Mouse (Mus musculus) CH12.LX (cell line): ENCODE data around the gene Olfr1238. TPM values are rescaled to one million over a fixed set of nuclear protein-coding genes. Genes with fewer than 3 reads are reported as not detected.

Source experiments
- DNase-seq: peaks from one replicate; pipeline ENCODE4 v3.0.0-alpha.2; 2013; ENCODE audit errors: extremely low read depth
- H3K27ac ChIP-seq: 2 replicates; pipeline ENCODE4 v1.5.1; 2012; ENCODE audit warnings: low read depth, mild to moderate bottlenecking, control low read depth, moderate library complexity; ENCODE audit not compliant: insufficient read depth
- H3K27me3 ChIP-seq: replicated peaks from 2 replicates; pipeline ENCODE3; 2012; ENCODE audit warnings: inconsistent platforms
- H3K36me3 ChIP-seq, 2 experiments: replicated peaks in 1 of 2; 2 replicates each; pipeline versions ENCODE3 to v1.6.1; 2012; ENCODE audit warnings: inconsistent platforms in 1 of 2, low read length in 1 of 2, mild to moderate bottlenecking in 1 of 2, mixed read lengths in 1 of 2, moderate library complexity in 1 of 2; ENCODE audit not compliant: control insufficient read depth in 1 of 2, insufficient read depth in 1 of 2
- H3K4me1 ChIP-seq, 2 experiments: 2 replicates each; pipeline ENCODE4 v1.6.1; 2012; ENCODE audit warnings: inconsistent platforms in 1 of 2, moderate library complexity in 1 of 2; ENCODE audit not compliant: insufficient read depth in 2 of 2, control insufficient read depth in 1 of 2
- H3K4me2 ChIP-seq: 2 replicates; pipeline ENCODE4 v1.6.1; 2012; ENCODE audit warnings: low read depth, mild to moderate bottlenecking, control low read depth; ENCODE audit not compliant: poor library complexity, insufficient read depth, severe bottlenecking
- H3K4me3 ChIP-seq, 3 experiments: fragments of 150-350 bp in 1 of 3; sonication (generic) in 1 of 3; replicated peaks in 1 of 3; 2 replicates each; pipeline versions ENCODE3 to v1.5.1; 2011 to 2012; ENCODE audit warnings: low read depth in 2 of 3, low read length in 2 of 3, mild to moderate bottlenecking in 2 of 3, moderate library complexity in 2 of 3, control low read depth in 1 of 3, improper control_type of control experiment in 1 of 3, inconsistent platforms in 1 of 3, mixed read lengths in 1 of 3; ENCODE audit not compliant: poor library complexity in 1 of 3
- H3K79me2 ChIP-seq: replicated peaks from 2 replicates; pipeline ENCODE4 v1.6.1; 2012; ENCODE audit warnings: mild to moderate bottlenecking, moderate library complexity; ENCODE audit not compliant: control insufficient read depth, poor library complexity, insufficient read depth, severe bottlenecking; ENCODE audit errors: extremely low read depth
- H3K9ac ChIP-seq: 2 replicates; pipeline ENCODE4 v1.6.1; 2012; ENCODE audit warnings: low read depth, mild to moderate bottlenecking, control low read depth, moderate library complexity; ENCODE audit not compliant: insufficient read depth
- H3K9me3 ChIP-seq: replicated peaks from 2 replicates; pipeline ENCODE3; 2012; ENCODE audit warnings: low read length, inconsistent platforms, mixed read lengths
- BHLHE40 ChIP-seq: IDR thresholded peaks from 2 replicates; pipeline ENCODE4 v1.6.1; 2011; ENCODE audit warnings: mild to moderate bottlenecking, low read depth, low read length, improper control_type of control experiment
- CTCF ChIP-seq, 2 experiments: IDR thresholded peaks in 1 of 2; conservative IDR thresholded peaks in 1 of 2; 2 replicates each; pipeline ENCODE4 v1.5.1; 2011 to 2012; ENCODE audit warnings: low read depth in 2 of 2, low read length in 2 of 2, improper control_type of control experiment in 1 of 2, inconsistent platforms in 1 of 2, mild to moderate bottlenecking in 1 of 2, moderate library complexity in 1 of 2
- E2F4 ChIP-seq: IDR thresholded peaks from 2 replicates; pipeline ENCODE4 v1.6.1; 2011; ENCODE audit warnings: low read depth, low read length, improper control_type of control experiment; ENCODE audit not compliant: insufficient replicate concordance
- ELF1 ChIP-seq: IDR thresholded peaks from 2 replicates; pipeline ENCODE4 v1.6.1; 2014; ENCODE audit warnings: low read depth, mild to moderate bottlenecking, inconsistent platforms, low read length, improper control_type of control experiment
- EP300 ChIP-seq: IDR thresholded peaks from 2 replicates; pipeline ENCODE4 v1.6.1; 2011; ENCODE audit warnings: low read length, improper control_type of control experiment
- ETS1 ChIP-seq: conservative IDR thresholded peaks from 2 replicates; pipeline ENCODE4 v1.6.1; 2012; ENCODE audit warnings: low read depth, mild to moderate bottlenecking, inconsistent platforms, low read length, improper control_type of control experiment, moderate library complexity
- HCFC1 ChIP-seq: IDR thresholded peaks from 2 replicates; pipeline ENCODE4 v1.6.1; 2012; ENCODE audit warnings: low read depth, mild to moderate bottlenecking, inconsistent platforms, low read length, improper control_type of control experiment
- IRF4 ChIP-seq: IDR thresholded peaks from 2 replicates; pipeline ENCODE4 v1.6.1; 2014; ENCODE audit warnings: low read depth, mild to moderate bottlenecking, inconsistent platforms, low read length, improper control_type of control experiment
- JUN ChIP-seq: IDR thresholded peaks from 2 replicates; pipeline ENCODE4 v1.6.1; 2011; ENCODE audit warnings: low read depth, mild to moderate bottlenecking, low read length, improper control_type of control experiment, moderate library complexity; ENCODE audit not compliant: insufficient read depth
- JUND ChIP-seq: conservative IDR thresholded peaks from 2 replicates; pipeline ENCODE4 v1.6.1; 2011; ENCODE audit warnings: low read depth, low read length, improper control_type of control experiment
- KAT2A ChIP-seq: IDR thresholded peaks from 2 replicates; pipeline ENCODE4 v1.6.1; 2012; ENCODE audit warnings: low read length, improper control_type of control experiment, inconsistent platforms; ENCODE audit not compliant: insufficient replicate concordance
- MAX ChIP-seq: IDR thresholded peaks from 2 replicates; pipeline ENCODE4 v1.6.1; 2011; ENCODE audit warnings: low read length, improper control_type of control experiment
- MAZ ChIP-seq: IDR thresholded peaks from 2 replicates; pipeline ENCODE4 v1.6.1; 2012; ENCODE audit warnings: low read depth, mild to moderate bottlenecking, inconsistent platforms, low read length, improper control_type of control experiment, moderate library complexity
- MEF2A ChIP-seq: IDR thresholded peaks from 2 replicates; pipeline ENCODE4 v1.6.1; 2014; ENCODE audit warnings: low read depth, mild to moderate bottlenecking, inconsistent platforms, low read length, improper control_type of control experiment, borderline replicate concordance
- POLR2A ChIP-seq: IDR thresholded peaks from 2 replicates; pipeline ENCODE4 v1.6.1; 2011; ENCODE audit warnings: low read depth, mild to moderate bottlenecking, improper control_type of control experiment, low read length
- SMC3 ChIP-seq: IDR thresholded peaks from 2 replicates; pipeline ENCODE4 v1.6.1; 2011; ENCODE audit warnings: low read depth, low read length, improper control_type of control experiment
- TBP ChIP-seq: conservative IDR thresholded peaks from 2 replicates; pipeline ENCODE4 v1.6.1; 2011; ENCODE audit warnings: low read depth, low read length, improper control_type of control experiment
- UBTF ChIP-seq: IDR thresholded peaks from 2 replicates; pipeline ENCODE4 v1.6.1; 2012; ENCODE audit warnings: low read depth, mild to moderate bottlenecking, inconsistent platforms, low read length, improper control_type of control experiment, moderate library complexity
- USF2 ChIP-seq: conservative IDR thresholded peaks from 2 replicates; pipeline ENCODE4 v1.6.1; 2011; ENCODE audit warnings: low read depth, low read length, improper control_type of control experiment
- ZC3H11A ChIP-seq: IDR thresholded peaks from 2 replicates; pipeline ENCODE4 v1.6.1; 2012; ENCODE audit warnings: low read depth, mild to moderate bottlenecking, inconsistent platforms, low read length, improper control_type of control experiment
- ZMIZ1 ChIP-seq: IDR thresholded peaks from 2 replicates; pipeline ENCODE4 v1.6.1; 2012; ENCODE audit warnings: low read depth, mild to moderate bottlenecking, inconsistent platforms, low read length, improper control_type of control experiment
- dilution Hi-C: fragments of 300-500 bp; cut with MboI; formaldehyde crosslinking; loops from 2 replicates; pipeline ENCODE4 v1.14.3; 2020; ENCODE audit warnings: low sequenced_read_pairs; ENCODE audit not compliant: extremely low pct_unique_long_range_greater_than_20kb, extremely low pct_ligation_motif_present
- in situ Hi-C: fragments of 300-500 bp; cut with MboI; formaldehyde crosslinking; loops from 3 replicates; pipeline ENCODE4 v1.14.3; 2019; ENCODE audit warnings: low sequenced_read_pairs, low pct_ligation_motif_present, low pct_unique_long_range_greater_than_20kb, mixed read lengths
- polyA plus RNA-seq: library from polyadenylated mRNA; unstranded; fragments of >175 nt; gene quantifications from 2 replicates; pipeline ENCODE4 v1.2.1, GENCODE M21; 2012; ENCODE audit warnings: low read depth; ENCODE audit not compliant: insufficient read length
- total RNA-seq, 2 experiments: library from RNA; depleted of rRNA; stranded (reverse); fragments of 300-350 nt in 1 of 2; fragments of >200 nt in 1 of 2; gene quantifications; 2 replicates each; pipeline ENCODE4 v1.2.3; 2012 to 2014

The Olfr1238 gene
- total and polyA plus RNA-seq, 3 experiments, result not detected

- H3K4me2 ChIP-seq, result no peak within 1 kb of the TSS
- no peak for TF ChIP-seq POLR2A
- no peak for TF ChIP-seq IRF4
- TF ChIP-seq ZC3H11A, result no peak
- TF ChIP-seq HCFC1, result no peak
- no peak for TF ChIP-seq JUN
- TF ChIP-seq BHLHE40, result no peak
- no peak for TF ChIP-seq EP300
- TF ChIP-seq MAX, result no peak
- TF ChIP-seq SMC3, result no peak
- TF ChIP-seq E2F4, result no peak
- no peak for TF ChIP-seq TBP
- H3K27me3 ChIP-seq, result no peaks in the 10 kb centered on the region
- dilution Hi-C loops, result no loop called here
- no peaks in the 10 kb centered on the region for H3K79me2 ChIP-seq
- in situ Hi-C loops, result no loop called here
- H3K27ac ChIP-seq, result no peak within 1 kb of the TSS
- H3K4me1 ChIP-seq, result no peaks in the 10 kb centered on the region
- no peak within 1 kb of the TSS for H3K4me3 ChIP-seq
- H3K36me3 ChIP-seq, result no peaks in the 10 kb centered on the region
- H3K9ac ChIP-seq, result no peak within 1 kb of the TSS
- no peak for DNase-seq
- peaks cover 19% of the 10 kb centered on the region for H3K9me3 ChIP-seq
Measured at GRCm38 (mm10) chr2:89420307-89420706, 10.8 kb upstream of the Olfr1238 start, which contains the start of gene Olfr1239. Gene Olfr1239 (minus strand): TSS chr2:89420407.

- H3K36me3 ChIP-seq, result no peaks in the 10 kb centered on the region
- no peaks in the 10 kb centered on the region for H3K4me1 ChIP-seq
- TF ChIP-seq CTCF (conservative IDR thresholded peaks at IDR 0.05 in 1 of 2, IDR thresholded peaks at IDR 0.05 in 1 of 2; ENCODE audit: low read depth in 2 of 2, low read length in 2 of 2) (no peak), UBTF (no peak), IRF4 (no peak), ELF1 (no peak), ZMIZ1 (no peak), MEF2A (no peak), HCFC1 (no peak), KAT2A (no peak), JUND (no peak), USF2 (no peak), MAZ (no peak), ETS1 (no peak), BHLHE40 (no peak), E2F4 (no peak)
- in situ Hi-C loops (no loop called here), dilution Hi-C loops (no loop called here)
- no peak overlapping the region for H3K4me2 ChIP-seq
- no peaks in the 10 kb centered on the region for H3K79me2 ChIP-seq
- H3K4me3 ChIP-seq, result no peak overlapping the region
- no peak overlapping the region for H3K9ac ChIP-seq
- H3K27ac ChIP-seq, result no peak overlapping the region
- H3K9me3 ChIP-seq, result peaks cover 11% of the 10 kb centered on the region
- H3K27me3 ChIP-seq, result no peaks in the 10 kb centered on the region
- DNase-seq, result no peak
Measured at GRCm38 (mm10) chr2:89414557-89414956, 5.1 kb upstream of the Olfr1238 start.
